Mouse (Mus musculus) CH12.LX (cell line): ENCODE data around the gene Rsph9. TPM values are rescaled to one million over a fixed set of nuclear protein-coding genes. Genes with fewer than 3 reads are reported as not detected.
A peak's percentile ranks its signal among the peaks of the same experiment; 100 is the strongest.

Source experiments
- DNase-seq: peaks from one replicate; pipeline ENCODE4 v3.0.0-alpha.2; 2013; ENCODE audit errors: extremely low read depth
- H3K27ac ChIP-seq: 2 replicates; pipeline ENCODE4 v1.5.1; 2012; ENCODE audit warnings: low read depth, mild to moderate bottlenecking, control low read depth, moderate library complexity; ENCODE audit not compliant: insufficient read depth
- H3K27me3 ChIP-seq: replicated peaks from 2 replicates; pipeline ENCODE3; 2012; ENCODE audit warnings: inconsistent platforms
- H3K36me3 ChIP-seq, 2 experiments: replicated peaks in 1 of 2; 2 replicates each; pipeline versions ENCODE3 to v1.6.1; 2012; ENCODE audit warnings: inconsistent platforms in 1 of 2, low read length in 1 of 2, mild to moderate bottlenecking in 1 of 2, mixed read lengths in 1 of 2, moderate library complexity in 1 of 2; ENCODE audit not compliant: control insufficient read depth in 1 of 2, insufficient read depth in 1 of 2
- H3K4me1 ChIP-seq, 2 experiments: 2 replicates each; pipeline ENCODE4 v1.6.1; 2012; ENCODE audit warnings: inconsistent platforms in 1 of 2, moderate library complexity in 1 of 2; ENCODE audit not compliant: insufficient read depth in 2 of 2, control insufficient read depth in 1 of 2
- H3K4me2 ChIP-seq: 2 replicates; pipeline ENCODE4 v1.6.1; 2012; ENCODE audit warnings: low read depth, mild to moderate bottlenecking, control low read depth; ENCODE audit not compliant: poor library complexity, insufficient read depth, severe bottlenecking
- H3K4me3 ChIP-seq, 3 experiments: fragments of 150-350 bp in 1 of 3; sonication (generic) in 1 of 3; replicated peaks in 1 of 3; 2 replicates each; pipeline versions ENCODE3 to v1.5.1; 2011 to 2012; ENCODE audit warnings: low read depth in 2 of 3, low read length in 2 of 3, mild to moderate bottlenecking in 2 of 3, moderate library complexity in 2 of 3, control low read depth in 1 of 3, improper control_type of control experiment in 1 of 3, inconsistent platforms in 1 of 3, mixed read lengths in 1 of 3; ENCODE audit not compliant: poor library complexity in 1 of 3
- H3K79me2 ChIP-seq: replicated peaks from 2 replicates; pipeline ENCODE4 v1.6.1; 2012; ENCODE audit warnings: mild to moderate bottlenecking, moderate library complexity; ENCODE audit not compliant: control insufficient read depth, poor library complexity, insufficient read depth, severe bottlenecking; ENCODE audit errors: extremely low read depth
- H3K9ac ChIP-seq: 2 replicates; pipeline ENCODE4 v1.6.1; 2012; ENCODE audit warnings: low read depth, mild to moderate bottlenecking, control low read depth, moderate library complexity; ENCODE audit not compliant: insufficient read depth
- H3K9me3 ChIP-seq: replicated peaks from 2 replicates; pipeline ENCODE3; 2012; ENCODE audit warnings: low read length, inconsistent platforms, mixed read lengths
- BHLHE40 ChIP-seq: IDR thresholded peaks from 2 replicates; pipeline ENCODE4 v1.6.1; 2011; ENCODE audit warnings: mild to moderate bottlenecking, low read depth, low read length, improper control_type of control experiment
- CHD1 ChIP-seq: IDR thresholded peaks from 2 replicates; pipeline ENCODE4 v1.6.1; 2012; ENCODE audit warnings: low read depth, low read length, improper control_type of control experiment, inconsistent platforms
- CHD2 ChIP-seq: IDR thresholded peaks from 2 replicates; pipeline ENCODE4 v1.6.1; 2011; ENCODE audit warnings: low read length, improper control_type of control experiment
- CTCF ChIP-seq, 2 experiments: IDR thresholded peaks in 1 of 2; conservative IDR thresholded peaks in 1 of 2; 2 replicates each; pipeline ENCODE4 v1.5.1; 2011 to 2012; ENCODE audit warnings: low read depth in 2 of 2, low read length in 2 of 2, improper control_type of control experiment in 1 of 2, inconsistent platforms in 1 of 2, mild to moderate bottlenecking in 1 of 2, moderate library complexity in 1 of 2
- E2F4 ChIP-seq: IDR thresholded peaks from 2 replicates; pipeline ENCODE4 v1.6.1; 2011; ENCODE audit warnings: low read depth, low read length, improper control_type of control experiment; ENCODE audit not compliant: insufficient replicate concordance
- EP300 ChIP-seq: IDR thresholded peaks from 2 replicates; pipeline ENCODE4 v1.6.1; 2011; ENCODE audit warnings: low read length, improper control_type of control experiment
- ETS1 ChIP-seq: conservative IDR thresholded peaks from 2 replicates; pipeline ENCODE4 v1.6.1; 2012; ENCODE audit warnings: low read depth, mild to moderate bottlenecking, inconsistent platforms, low read length, improper control_type of control experiment, moderate library complexity
- HCFC1 ChIP-seq: IDR thresholded peaks from 2 replicates; pipeline ENCODE4 v1.6.1; 2012; ENCODE audit warnings: low read depth, mild to moderate bottlenecking, inconsistent platforms, low read length, improper control_type of control experiment
- IRF4 ChIP-seq: IDR thresholded peaks from 2 replicates; pipeline ENCODE4 v1.6.1; 2014; ENCODE audit warnings: low read depth, mild to moderate bottlenecking, inconsistent platforms, low read length, improper control_type of control experiment
- JUN ChIP-seq: IDR thresholded peaks from 2 replicates; pipeline ENCODE4 v1.6.1; 2011; ENCODE audit warnings: low read depth, mild to moderate bottlenecking, low read length, improper control_type of control experiment, moderate library complexity; ENCODE audit not compliant: insufficient read depth
- JUND ChIP-seq: conservative IDR thresholded peaks from 2 replicates; pipeline ENCODE4 v1.6.1; 2011; ENCODE audit warnings: low read depth, low read length, improper control_type of control experiment
- KAT2A ChIP-seq: IDR thresholded peaks from 2 replicates; pipeline ENCODE4 v1.6.1; 2012; ENCODE audit warnings: low read length, improper control_type of control experiment, inconsistent platforms; ENCODE audit not compliant: insufficient replicate concordance
- MAFK ChIP-seq: IDR thresholded peaks from 2 replicates; pipeline ENCODE4 v1.6.1; 2011; ENCODE audit warnings: low read length, improper control_type of control experiment; ENCODE audit not compliant: insufficient replicate concordance
- MAZ ChIP-seq: IDR thresholded peaks from 2 replicates; pipeline ENCODE4 v1.6.1; 2012; ENCODE audit warnings: low read depth, mild to moderate bottlenecking, inconsistent platforms, low read length, improper control_type of control experiment, moderate library complexity
- MEF2A ChIP-seq: IDR thresholded peaks from 2 replicates; pipeline ENCODE4 v1.6.1; 2014; ENCODE audit warnings: low read depth, mild to moderate bottlenecking, inconsistent platforms, low read length, improper control_type of control experiment, borderline replicate concordance
- MXI1 ChIP-seq: IDR thresholded peaks from 2 replicates; pipeline ENCODE4 v1.6.1; 2011; ENCODE audit warnings: mild to moderate bottlenecking, low read depth, low read length, improper control_type of control experiment
- NRF1 ChIP-seq: IDR thresholded peaks from 2 replicates; pipeline ENCODE4 v1.6.1; 2014; ENCODE audit warnings: low read depth, mild to moderate bottlenecking, inconsistent platforms, low read length, improper control_type of control experiment, moderate library complexity
- PAX5 ChIP-seq: IDR thresholded peaks from 2 replicates; pipeline ENCODE4 v1.6.1; 2012; ENCODE audit warnings: low read length, inconsistent platforms, mixed read lengths
- POLR2A ChIP-seq: IDR thresholded peaks from 2 replicates; pipeline ENCODE4 v1.6.1; 2011; ENCODE audit warnings: low read depth, mild to moderate bottlenecking, improper control_type of control experiment, low read length
- POLR2AphosphoS2 ChIP-seq: IDR thresholded peaks from 2 replicates; pipeline ENCODE4 v1.6.1; 2011; ENCODE audit warnings: low read depth, low read length, improper control_type of control experiment
- SIN3A ChIP-seq: IDR thresholded peaks from 2 replicates; pipeline ENCODE4 v1.6.1; 2012; ENCODE audit warnings: low read length, improper control_type of control experiment, inconsistent platforms
- SMC3 ChIP-seq: IDR thresholded peaks from 2 replicates; pipeline ENCODE4 v1.6.1; 2011; ENCODE audit warnings: low read depth, low read length, improper control_type of control experiment
- TBP ChIP-seq: conservative IDR thresholded peaks from 2 replicates; pipeline ENCODE4 v1.6.1; 2011; ENCODE audit warnings: low read depth, low read length, improper control_type of control experiment
- TCF12 ChIP-seq: IDR thresholded peaks from 2 replicates; pipeline ENCODE4 v1.6.1; 2014; ENCODE audit warnings: low read depth, mild to moderate bottlenecking, inconsistent platforms, low read length, improper control_type of control experiment
- UBTF ChIP-seq: IDR thresholded peaks from 2 replicates; pipeline ENCODE4 v1.6.1; 2012; ENCODE audit warnings: low read depth, mild to moderate bottlenecking, inconsistent platforms, low read length, improper control_type of control experiment, moderate library complexity
- USF1 ChIP-seq: IDR thresholded peaks from 2 replicates; pipeline ENCODE4 v1.6.1; 2014; ENCODE audit warnings: low read depth, mild to moderate bottlenecking, inconsistent platforms, low read length, improper control_type of control experiment
- USF2 ChIP-seq: conservative IDR thresholded peaks from 2 replicates; pipeline ENCODE4 v1.6.1; 2011; ENCODE audit warnings: low read depth, low read length, improper control_type of control experiment
- ZC3H11A ChIP-seq: IDR thresholded peaks from 2 replicates; pipeline ENCODE4 v1.6.1; 2012; ENCODE audit warnings: low read depth, mild to moderate bottlenecking, inconsistent platforms, low read length, improper control_type of control experiment
- ZKSCAN1 ChIP-seq: IDR thresholded peaks from 2 replicates; pipeline ENCODE4 v1.6.1; 2012; ENCODE audit warnings: low read depth, inconsistent platforms, low read length, improper control_type of control experiment, borderline replicate concordance
- ZMIZ1 ChIP-seq: IDR thresholded peaks from 2 replicates; pipeline ENCODE4 v1.6.1; 2012; ENCODE audit warnings: low read depth, mild to moderate bottlenecking, inconsistent platforms, low read length, improper control_type of control experiment
- dilution Hi-C: fragments of 300-500 bp; cut with MboI; formaldehyde crosslinking; loops from 2 replicates; pipeline ENCODE4 v1.14.3; 2020; ENCODE audit warnings: low sequenced_read_pairs; ENCODE audit not compliant: extremely low pct_unique_long_range_greater_than_20kb, extremely low pct_ligation_motif_present
- in situ Hi-C: fragments of 300-500 bp; cut with MboI; formaldehyde crosslinking; loops from 3 replicates; pipeline ENCODE4 v1.14.3; 2019; ENCODE audit warnings: low sequenced_read_pairs, low pct_ligation_motif_present, low pct_unique_long_range_greater_than_20kb, mixed read lengths
- polyA plus RNA-seq: library from polyadenylated mRNA; unstranded; fragments of >175 nt; gene quantifications from 2 replicates; pipeline ENCODE4 v1.2.1, GENCODE M21; 2012; ENCODE audit warnings: low read depth; ENCODE audit not compliant: insufficient read length
- total RNA-seq, 2 experiments: library from RNA; depleted of rRNA; stranded (reverse); fragments of 300-350 nt in 1 of 2; fragments of >200 nt in 1 of 2; gene quantifications; 2 replicates each; pipeline ENCODE4 v1.2.3; 2012 to 2014

The Rsph9 gene
- total and polyA plus RNA-seq, 3 experiments, result 0.61 to 1.1 TPM; not detected in 1

GRCm38 (mm10) chr17:46074398-46075115 is 69.5 kb downstream of the Rsph9 start:
- TF ChIP-seq CHD2 (peak; percentile 33; the same call in 1 of the 2 replicates), HCFC1 (no peak), MAFK (no peak), EP300 (peak; percentile 58; the same call in 1 of the 2 replicates), E2F4 (no peak), BHLHE40 (peak; percentile 29; the same call in 1 of the 2 replicates)
- peaks cover 14 to 30% of the 10 kb centered on the region in 2 experiments; a peak in 3 of 4 replicates for H3K4me1 ChIP-seq
- peak; percentile 2 for DNase-seq
- dilution Hi-C loops (no loop called here), in situ Hi-C loops (no loop called here)
- H3K9ac ChIP-seq, result peak overlapping the region; percentile 13; the same call in 1 of the 2 replicates
- no peak overlapping the region for H3K4me3 ChIP-seq
- H3K9me3 ChIP-seq, result peaks cover 7% of the 10 kb centered on the region
- H3K27me3 ChIP-seq, result peaks cover 47% of the 10 kb centered on the region
- H3K36me3 ChIP-seq, result no peaks in the 10 kb centered on the region
- no peaks in the 10 kb centered on the region for H3K79me2 ChIP-seq
- peak overlapping the region; percentile 52 for H3K4me2 ChIP-seq
- H3K27ac ChIP-seq, result no peak overlapping the region

GRCm38 (mm10) chr17:46073730-46074301 is 70.2 kb downstream of the Rsph9 start:
- Histone ChIP-seq H3K4me2 (peak overlapping the region; percentile 52), H3K4me3 (peak overlapping the region; percentile 16 to 36 (median 16)), H3K36me3 (no peaks in the 10 kb centered on the region), H3K27me3 (peaks cover 48% of the 10 kb centered on the region), H3K9me3 (peaks cover 1% of the 10 kb centered on the region), H3K9ac (peak overlapping the region; percentile 13; the same call in 1 of the 2 replicates), H3K79me2 (no peaks in the 10 kb centered on the region), H3K27ac (no peak overlapping the region), H3K4me1 (peaks cover 14 to 30% of the 10 kb centered on the region in 2 experiments; a peak in 3 of 4 replicates)
- dilution Hi-C loops, result no loop called here
- peak; percentile 58 for DNase-seq
- in situ Hi-C loops, result no loop called here
- no peak for TF ChIP-seq ZKSCAN1
- no peak for TF ChIP-seq POLR2A
- peak; percentile 44; the same call in 1 of the 2 replicates for TF ChIP-seq SIN3A
- peak; percentile 62; the same call in 1 of the 2 replicates for TF ChIP-seq IRF4
- peak; percentile 88 for TF ChIP-seq ETS1
- no peak for TF ChIP-seq E2F4
- no peak for TF ChIP-seq CHD1
- TF ChIP-seq ZC3H11A, result no peak
- TF ChIP-seq MXI1, result 0 out of 2 replicates have a peak, but pooled peaks have one; percentile 45
- TF ChIP-seq SMC3, result no peak
- no peak for TF ChIP-seq TBP
- no peak for TF ChIP-seq ZMIZ1
- TF ChIP-seq HCFC1, result no peak
- peak; percentile 82; the same call in 1 of the 2 replicates for TF ChIP-seq TCF12
- no peak for TF ChIP-seq USF2
- TF ChIP-seq CTCF (conservative IDR thresholded peaks at IDR 0.05 in 1 of 2, IDR thresholded peaks at IDR 0.05 in 1 of 2; ENCODE audit: low read depth in 2 of 2, low read length in 2 of 2), result no peak
- TF ChIP-seq MEF2A, result peak; percentile 48
- TF ChIP-seq MAZ, result 0 out of 2 replicates have a peak, but pooled peaks have one; percentile 39
- no peak for TF ChIP-seq JUN
- no peak for TF ChIP-seq MAFK
- TF ChIP-seq PAX5, result no peak
- TF ChIP-seq POLR2AphosphoS2, result no peak
- TF ChIP-seq USF1, result no peak
- peak; percentile 99 for TF ChIP-seq BHLHE40
- no peak for TF ChIP-seq JUND
- no peak for TF ChIP-seq KAT2A
- no peak for TF ChIP-seq NRF1
- no peak for TF ChIP-seq UBTF
